Mouse (Mus musculus) thymus, postnatal 4 days (tissue): ENCODE results near the gene Brat1.

Source experiments
- DNase-seq: peaks from one replicate; pipeline ENCODE4 v3.0.0; 2021

Gene Brat1

GRCm38 (mm10) chr5:140749062-140749875, 44.5 kb downstream of the Brat1 start:
- peak; percentile 86 for DNase-seq

GRCm38 (mm10) chr5:140750925-140751324, 46.1 kb downstream of the Brat1 start:
- DNase-seq: peak; percentile 72

DNA sequence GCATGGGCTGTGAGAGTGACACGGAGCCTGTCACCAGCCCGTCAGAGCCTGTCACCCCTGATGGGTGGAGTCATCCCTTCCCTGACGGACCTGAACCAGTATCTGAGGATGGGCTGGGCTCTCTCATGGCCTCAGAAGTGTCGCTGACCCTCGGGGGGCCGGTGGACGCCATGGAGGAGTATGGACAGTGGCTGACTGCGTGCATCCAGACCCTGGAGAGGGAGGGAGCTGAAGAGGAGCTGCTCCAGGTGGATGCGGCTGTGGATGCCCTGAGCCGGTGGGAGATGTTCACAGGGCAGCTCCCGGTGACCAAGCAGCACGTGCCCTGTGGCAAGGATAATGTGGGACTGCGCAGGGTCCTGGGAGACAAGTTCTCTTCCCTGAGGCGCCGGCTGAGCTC, 47.2 kb downstream of the Brat1 start:
- no peak for DNase-seq

- DNase-seq: peak; percentile 40
These were observed 47.8 kb downstream of the Brat1 start for GRCm38 (mm10) chr5:140752639-140753038.

GRCm38 (mm10) chr5:140753223-140753622, 48.4 kb downstream of the Brat1 start:
- no peak for DNase-seq

- DNase-seq: no peak
These were observed 54.1 kb downstream of the Brat1 start for GRCm38 (mm10) chr5:140758864-140759263.

GRCm38 (mm10) chr5:140762540-140762939, 57.7 kb downstream of the Brat1 start:
- no peak for DNase-seq

GRCm38 (mm10) chr5:140764921-140765613, 60.3 kb downstream of the Brat1 start:
- DNase-seq: no peak

GRCm38 (mm10) chr5:140766566-140766965, 61.8 kb downstream of the Brat1 start:
- DNase-seq: no peak

GRCm38 (mm10) chr5:140767704-140768141, 62.9 kb downstream of the Brat1 start:
- no peak for DNase-seq

- DNase-seq: no peak
These were observed 63.5 kb downstream of the Brat1 start for GRCm38 (mm10) chr5:140768333-140768732.
